Mouse (Mus musculus) right cerebral cortex, postnatal 10 days (tissue): ENCODE results near the gene Gpr37l1.
A peak's percentile ranks its signal among the peaks of the same experiment; 100 is the strongest.
"Not testable (repeated sequence)": the region's sequence is repeated elsewhere in the genome, so short reads cannot be mapped to it uniquely, and the experiment has no call there.

Experiments used
- DNase-seq, 2 experiments: peaks; one replicate each; pipeline ENCODE4 v3.0.0; 2021; ENCODE audit warnings: low spot score in 2 of 2

Gpr37l1 gene

GRCm38 (mm10) chr1:135167435-135167834 is at the start of gene Gpr37l1:
Gene Gpr37l1 (minus strand): TSS chr1:135167681.
- DNase-seq: peak; percentile 84 to 86

GRCm38 (mm10) chr1:135213772-135214640 is 46.5 kb upstream of the Gpr37l1 start:
- no peak for DNase-seq

GRCm38 (mm10) chr1:135210421-135210820 is 42.9 kb upstream of the Gpr37l1 start:
- DNase-seq: no peak

GRCm38 (mm10) chr1:135208716-135209115 is 41.2 kb upstream of the Gpr37l1 start:
- no peak for DNase-seq

- no peak for DNase-seq
These were observed 39.3 kb upstream of the Gpr37l1 start for GRCm38 (mm10) chr1:135206586-135207339.

- no peak for DNase-seq
These were observed 37.8 kb upstream of the Gpr37l1 start for GRCm38 (mm10) chr1:135205257-135205656.

- no peak for DNase-seq
These were observed 37.0 kb upstream of the Gpr37l1 start for GRCm38 (mm10) chr1:135204196-135205126.

GRCm38 (mm10) chr1:135200400-135200799 is 32.9 kb upstream of the Gpr37l1 start:
- DNase-seq: no peak

- no peak for DNase-seq
These were observed 31.7 kb upstream of the Gpr37l1 start for GRCm38 (mm10) chr1:135199014-135199819.

GRCm38 (mm10) chr1:135198412-135198811 is 30.9 kb upstream of the Gpr37l1 start:
- DNase-seq: no peak

GRCm38 (mm10) chr1:135195907-135196440 is 28.5 kb upstream of the Gpr37l1 start:
- no peak for DNase-seq

GRCm38 (mm10) chr1:135194335-135194734 is 26.9 kb upstream of the Gpr37l1 start:
- DNase-seq: not testable (repeated sequence)

- no peak for DNase-seq
These were observed 21.7 kb upstream of the Gpr37l1 start for GRCm38 (mm10) chr1:135189186-135189585.

GRCm38 (mm10) chr1:135188197-135188596 is 20.7 kb upstream of the Gpr37l1 start:
- DNase-seq: no peak

- not testable (repeated sequence) for DNase-seq
These were observed 19.5 kb upstream of the Gpr37l1 start for GRCm38 (mm10) chr1:135187016-135187415.

- peak in 1 of 2 experiments; percentile 44 for DNase-seq
These were observed 18.9 kb upstream of the Gpr37l1 start for GRCm38 (mm10) chr1:135186427-135186826.

GRCm38 (mm10) chr1:135185936-135186335 is 18.5 kb upstream of the Gpr37l1 start:
- no peak for DNase-seq

GRCm38 (mm10) chr1:135183941-135184570 is 16.6 kb upstream of the Gpr37l1 start:
- DNase-seq: no peak

- no peak for DNase-seq
These were observed 16.0 kb upstream of the Gpr37l1 start for GRCm38 (mm10) chr1:135183448-135183847.

- no peak for DNase-seq
These were observed 15.5 kb upstream of the Gpr37l1 start for GRCm38 (mm10) chr1:135182975-135183374.
